Mouse (Mus musculus) large intestine, adult 2 months (tissue): ENCODE measurements around the gene Kti12. TPM values are rescaled to one million over a fixed set of nuclear protein-coding genes. Genes with fewer than 3 reads are reported as not detected.

Source experiments
- DNase-seq: peaks from one replicate; pipeline ENCODE4 v3.0.0-alpha.2; 2012; ENCODE audit warnings: low read depth, low spot score
- WGBS: fragments of 180-500 bp; shearing (Covaris S2); methylation state at CpG from one replicate; pipeline ENCODE4 v1.1.7; 2018; 5-methylcytosine and 5-hydroxymethylcytosine counted together
- polyA plus RNA-seq: library from polyadenylated mRNA; depleted of rRNA; stranded (reverse); fragments of >200 nt; gene quantifications from 2 replicates; pipeline ENCODE4 v1.2.3, GENCODE M21; 2012; rRNA removed

Gene Kti12
- polyA plus RNA-seq, 1 experiment: 32.5 TPM

- 5% methylated on average over 20 of the region's 20 CpGs for WGBS
- no peak for DNase-seq
These were observed 892 bp downstream of the Kti12 start, which contains the start of gene A730015C16Rik for GRCm38 (mm10) chr4:108848505-108848848. Gene A730015C16Rik (minus strand): TSS chr4:108848619.

- DNase-seq: no peak
- 71% methylated on average over 7 of the region's 7 CpGs for WGBS
These were observed 19.2 kb downstream of the Kti12 start for GRCm38 (mm10) chr4:108866806-108867205.

- WGBS: 40% methylated on average over 10 of the region's 10 CpGs
- peak; percentile 77 for DNase-seq
These were observed 22.3 kb downstream of the Kti12 start for GRCm38 (mm10) chr4:108869730-108870374.

GRCm38 (mm10) chr4:108873746-108874145, 26.2 kb downstream of the Kti12 start:
- no peak for DNase-seq
- WGBS: 88% methylated on average over 5 of the region's 5 CpGs

GRCm38 (mm10) chr4:108877901-108878300, 30.3 kb downstream of the Kti12 start:
- WGBS: 89% methylated on average over 6 of the region's 6 CpGs
- no peak for DNase-seq

GRCm38 (mm10) chr4:108878963-108879822, 31.6 kb downstream of the Kti12 start, which contains the start of gene Rab3b:
Gene Rab3b (plus strand): TSS chr4:108879063.
- WGBS: 2% methylated on average over 46 of the region's 46 CpGs
- peak; percentile 35 for DNase-seq

GRCm38 (mm10) chr4:108883815-108884214, 36.2 kb downstream of the Kti12 start:
- 74% methylated on average over 13 of the region's 13 CpGs for WGBS
- DNase-seq: no peak

GRCm38 (mm10) chr4:108887456-108887855, 39.9 kb downstream of the Kti12 start:
- WGBS: 30% methylated on average over 4 of the region's 4 CpGs

GRCm38 (mm10) chr4:108890876-108891275, 43.3 kb downstream of the Kti12 start:
- no peak for DNase-seq
- 87% methylated on average over 6 of the region's 6 CpGs for WGBS

More at GRCm38 (mm10) chr4:108887456-108887855, 39.9 kb downstream of the Kti12 start:
- no peak for DNase-seq

Other genes with a start within 250 kb of the Kti12 start
- 20.8 and 25.4 TPM in 2 replicates for gene Cc2d1b, start 227.8 kb upstream of the Kti12 start, polyA plus RNA-seq
- 0.04 and 0.14 TPM in 2 replicates for gene 3110021N24Rik, start 128.1 kb upstream of the Kti12 start, polyA plus RNA-seq
- gene Zfyve9, start 67.0 kb upstream of the Kti12 start, polyA plus RNA-seq: 2.4 and 3.3 TPM in 2 replicates
- 5.1 and 6.4 TPM in 2 replicates for gene Btf3l4, start 14.2 kb upstream of the Kti12 start, polyA plus RNA-seq
- gene Txndc12, start 13.2 kb upstream of the Kti12 start, polyA plus RNA-seq: 18.0 and 19.2 TPM in 2 replicates
- not detected in 2 replicates for gene A730015C16Rik, start 834 bp downstream of the Kti12 start, polyA plus RNA-seq
- 6.2 and 9.2 TPM in 2 replicates for gene Rab3b, start 31.3 kb downstream of the Kti12 start, polyA plus RNA-seq
- 25.0 and 28.4 TPM in 2 replicates for gene Nrd1, start 152.9 kb downstream of the Kti12 start, polyA plus RNA-seq